Mouse (Mus musculus) heart, adult 2 months (tissue): ENCODE results near the gene Scgb1a1. TPM values are rescaled to one million over a fixed set of nuclear protein-coding genes. Genes with fewer than 3 reads are reported as not detected.
"Not testable (repeated sequence)": the region's sequence is repeated elsewhere in the genome, so short reads cannot be mapped to it uniquely, and the experiment has no call there.

Experiments
- DNase-seq, 2 experiments: peaks; one replicate each; pipeline ENCODE4 v3.0.0; 2021
- H3K27ac ChIP-seq: fragments of 200-600 bp; 2 replicates; pipeline ENCODE4 v1.8.1; 2022
- H3K27me3 ChIP-seq: fragments of 200-500 bp; 2 replicates; pipeline ENCODE4 v1.6.1; 2012; ENCODE audit warnings: mild to moderate bottlenecking, low read length, inconsistent platforms, mixed read lengths; ENCODE audit not compliant: control insufficient read depth, insufficient read depth
- H3K36me3 ChIP-seq: fragments of 200-500 bp; 2 replicates; pipeline ENCODE4 v1.6.1; 2012; ENCODE audit warnings: low read length, inconsistent platforms; ENCODE audit not compliant: control insufficient read depth, insufficient read depth
- H3K4me1 ChIP-seq: fragments of 200-500 bp; 2 replicates; pipeline ENCODE4 v1.6.1; 2011; ENCODE audit warnings: low read length; ENCODE audit not compliant: control insufficient read depth, insufficient read depth
- H3K4me3 ChIP-seq: fragments of 200-600 bp; 2 replicates; pipeline ENCODE4 v1.8.1; 2022
- H3K79me2 ChIP-seq: fragments of 200-500 bp; replicated peaks from 2 replicates; pipeline ENCODE4 v1.6.1; 2012; ENCODE audit warnings: mild to moderate bottlenecking, inconsistent platforms, low read length, moderate library complexity, mixed read lengths; ENCODE audit not compliant: control insufficient read depth, insufficient read depth
- H3K9ac ChIP-seq: fragments of 200-500 bp; 2 replicates; pipeline ENCODE4 v1.6.1; 2012; ENCODE audit warnings: low read depth, mild to moderate bottlenecking, control low read depth, inconsistent platforms, low read length, mixed read lengths
- CTCF ChIP-seq: fragments of 200-600 bp; IDR thresholded peaks from 2 replicates; pipeline ENCODE4 v1.8.1; 2022; ENCODE audit warnings: antibody characterized with exemption, mild to moderate bottlenecking, moderate library complexity
- EP300 ChIP-seq: fragments of 200-500 bp; IDR thresholded peaks from 2 replicates; pipeline ENCODE4 v1.6.1; 2011; ENCODE audit warnings: low read depth, low read length, control low read depth; ENCODE audit not compliant: insufficient read depth
- POLR2A ChIP-seq: fragments of 200-500 bp; IDR thresholded peaks from 2 replicates; pipeline ENCODE4 v1.6.1; 2011; ENCODE audit warnings: mild to moderate bottlenecking, low read depth, low read length, control low read depth; ENCODE audit not compliant: insufficient read depth
- WGBS: fragments of 180-500 bp; shearing (Covaris S2); methylation state at CpG from one replicate; pipeline ENCODE4 v1.1.7; 2018; 5-methylcytosine and 5-hydroxymethylcytosine counted together
- intact Hi-C: fragments of 180-260 bp; cut with DNase I; formaldehyde crosslinking; loops from one replicate; pipeline ENCODE4 v1.15.1; 2025
- polyA plus RNA-seq: library from polyadenylated mRNA; depleted of rRNA; stranded (reverse); fragments of >200 nt; gene quantifications from 2 replicates; pipeline ENCODE4 v1.2.3, GENCODE M21; 2012
- total RNA-seq, 2 experiments: library from RNA; stranded (reverse); gene quantifications; 2 replicates each; pipeline ENCODE4 v1.2.3; 2021

The Scgb1a1 gene
- total and polyA plus RNA-seq, 3 experiments: 0.73 to 2,957 TPM; not detected in 1

GRCm38 (mm10) chr19:9055703-9056355, 31.9 kb downstream of the Scgb1a1 start:
- DNase-seq: no peak
- H3K27ac ChIP-seq: no peak overlapping the region
- no peak overlapping the region for H3K9ac ChIP-seq
- no peaks in the 10 kb centered on the region for H3K27me3 ChIP-seq
- no peak for TF ChIP-seq POLR2A
- no peak for TF ChIP-seq EP300
- no peak for TF ChIP-seq CTCF
- H3K36me3 ChIP-seq: no peaks in the 10 kb centered on the region
- intact Hi-C loops: loop anchor here (1.0 kb wide), 1 partner anchor 80 kb away; no protein-coding TSS in a partner anchor
- WGBS: 81% methylated on average over 4 of the region's 4 CpGs
- H3K4me1 ChIP-seq: peaks cover 6% of the 10 kb centered on the region
- no peaks in the 10 kb centered on the region for H3K79me2 ChIP-seq
- no peak overlapping the region for H3K4me3 ChIP-seq

- 20% methylated on average over 2 of the region's 2 CpGs for WGBS
Measured at GRCm38 (mm10) chr19:9055153-9055552, 32.6 kb downstream of the Scgb1a1 start.

GRCm38 (mm10) chr19:9052803-9053431, 34.8 kb downstream of the Scgb1a1 start:
- TF ChIP-seq EP300: 0 out of 2 replicates have a peak, but pooled peaks have one; percentile 10
- no peak for TF ChIP-seq POLR2A
- TF ChIP-seq CTCF: no peak
- Histone ChIP-seq H3K27ac (no peak overlapping the region), H3K27me3 (no peaks in the 10 kb centered on the region), H3K36me3 (no peaks in the 10 kb centered on the region), H3K4me1 (peaks cover 4% of the 10 kb centered on the region), H3K9ac (no peak overlapping the region), H3K4me3 (no peak overlapping the region), H3K79me2 (no peaks in the 10 kb centered on the region)
- intact Hi-C loops: no loop called here
- DNase-seq: peak in 1 of 2 experiments; percentile 73
- 22% methylated on average over 6 of the region's 6 CpGs for WGBS

More at GRCm38 (mm10) chr19:9055153-9055552, 32.6 kb downstream of the Scgb1a1 start:
- no peaks in the 10 kb centered on the region for H3K79me2 ChIP-seq
- H3K27ac ChIP-seq: no peak overlapping the region
- no peaks in the 10 kb centered on the region for H3K36me3 ChIP-seq
- H3K27me3 ChIP-seq: no peaks in the 10 kb centered on the region
- peak in 1 of 2 experiments; percentile 50 for DNase-seq
- intact Hi-C loops: loop anchor here (1.0 kb wide), 1 partner anchor 79 kb away; no protein-coding TSS in a partner anchor
- TF ChIP-seq CTCF (peak; percentile 72), EP300 (peak; percentile 70; the same call in 1 of the 2 replicates), POLR2A (no peak)
- H3K4me1 ChIP-seq: peaks cover 6% of the 10 kb centered on the region
- H3K9ac ChIP-seq: no peak overlapping the region
- H3K4me3 ChIP-seq: no peak overlapping the region

GRCm38 (mm10) chr19:9051985-9052384, 35.8 kb downstream of the Scgb1a1 start:
- not testable (repeated sequence) for H3K4me1 ChIP-seq
- 83% methylated on average over 4 of the region's 4 CpGs for WGBS
- intact Hi-C loops: loop anchor here (2.0 kb wide), 1 partner anchor 15 kb away; no protein-coding TSS in a partner anchor

GRCm38 (mm10) chr19:9050294-9051229, 37.2 kb downstream of the Scgb1a1 start:
- Histone ChIP-seq H3K27ac (no peak overlapping the region), H3K36me3 (no peaks in the 10 kb centered on the region), H3K79me2 (no peaks in the 10 kb centered on the region), H3K4me1 (peaks cover 4% of the 10 kb centered on the region), H3K4me3 (no peak overlapping the region), H3K9ac (no peak overlapping the region), H3K27me3 (no peaks in the 10 kb centered on the region)
- 73% methylated on average over 9 of the region's 9 CpGs for WGBS
- TF ChIP-seq CTCF (no peak), EP300 (no peak), POLR2A (no peak)
- DNase-seq: no peak
- intact Hi-C loops: loop anchor here (2.0 kb wide), 1 partner anchor 14 kb away; no protein-coding TSS in a partner anchor

More at GRCm38 (mm10) chr19:9051985-9052384, 35.8 kb downstream of the Scgb1a1 start:
- not testable (repeated sequence) for H3K79me2 ChIP-seq, DNase-seq, H3K36me3 ChIP-seq, H3K27ac ChIP-seq, H3K27me3 ChIP-seq, H3K9ac ChIP-seq, H3K4me3 ChIP-seq
